Mouse (Mus musculus) stomach, postnatal 0 days (tissue): Measurements from ENCODE around the gene Rnpepl1.

Source experiments
- CTCF ChIP-seq: IDR thresholded peaks from 2 replicates; pipeline ENCODE4 v1.5.1; 2016; ENCODE audit warnings: antibody characterized with exemption, low read depth, mild to moderate bottlenecking, moderate library complexity
- EP300 ChIP-seq: optimal IDR thresholded peaks from 2 replicates; pipeline ENCODE3; 2016; ENCODE audit warnings: antibody characterized with exemption

- TF ChIP-seq CTCF (no peak), EP300 (no peak)
Measured at GRCm38 (mm10) chr1:92939746-92940145, 29.2 kb downstream of the Rnpepl1 start.
